ENCODE assay signal across 16 mouse cellular contexts in the genomic region with DNA sequence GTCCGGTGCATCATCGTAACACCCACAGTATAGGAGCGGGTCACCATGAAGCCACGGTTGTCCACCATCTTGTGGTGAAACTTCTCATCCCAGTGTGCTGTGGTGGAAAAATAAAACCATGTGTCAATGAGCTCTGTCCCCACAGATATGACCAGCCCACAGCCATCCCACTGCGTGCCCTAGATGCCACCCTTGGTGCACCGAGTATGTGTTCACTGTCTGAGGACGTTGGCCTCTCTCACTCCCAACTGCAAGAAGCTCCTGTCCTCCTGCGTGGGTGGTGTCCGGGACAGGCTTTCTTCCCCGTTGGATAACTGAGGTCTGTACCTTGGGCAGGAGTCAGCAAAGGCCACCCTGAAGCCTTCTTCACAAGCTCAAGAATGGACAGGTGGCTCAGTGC.
"Had no signal": no experiment of that assay in that cellular context is flagged by ENCODE, and none has a peak within 500 bp of the region (broad histone marks: within the 10 kb centered on the region; RNA-seq: fewer than 3 reads in every experiment).

No protein-coding gene starts in this region.

- H3K27me3 ChIP-seq: neural tube, embryonic 13.5 days; neural tube, embryonic 15.5 days; stomach, embryonic 15.5 days had no signal

- DNase-seq: retina, postnatal 1 day; right cerebral cortex, adult 18-20 months; right cerebral cortex, postnatal 14 days; right cerebral cortex, postnatal 25 days; right cerebral cortex, postnatal 4 days; spleen, adult 18-20 months; thymus, adult 18-20 months; thymus, adult 2 months; thymus, postnatal 14 days; thymus, postnatal 25 days; thymus, postnatal 36 days; thymus, postnatal 4 days had no signal

- H3K9ac ChIP-seq: neural tube, embryonic 13.5 days; neural tube, embryonic 15.5 days; stomach, embryonic 15.5 days had no signal

- H3K27ac ChIP-seq: neural tube, embryonic 13.5 days; neural tube, embryonic 15.5 days; stomach, embryonic 15.5 days; stomach, postnatal 0 days had no signal

- H3K4me3 ChIP-seq: neural tube, embryonic 13.5 days; neural tube, embryonic 15.5 days; stomach, embryonic 15.5 days had no signal

- H3K9me3 ChIP-seq: neural tube, embryonic 13.5 days; neural tube, embryonic 15.5 days; stomach, embryonic 15.5 days had no signal

- H3K4me2 ChIP-seq: neural tube, embryonic 13.5 days; neural tube, embryonic 15.5 days; stomach, embryonic 15.5 days had no signal
